Mouse (Mus musculus) heart, postnatal 0 days (tissue): ENCODE results near the gene Gm20458. TPM values are rescaled to one million over a fixed set of nuclear protein-coding genes. Genes with fewer than 3 reads are reported as not detected.

Source experiments
- ATAC-seq: fragments of 200-750 bp; cut with Nextera tagmentation; 2 replicates; pipeline ENCODE4 v1.8.0; 2017; ENCODE audit warnings: low read depth, moderate number of reproducible peaks, moderate library complexity; ENCODE audit not compliant: insufficient read depth
- DNase-seq: peaks from one replicate; pipeline ENCODE4 v3.0.0-alpha.2; 2016; ENCODE audit warnings: low spot score
- H3K27ac ChIP-seq: fragments of 300-500 bp; sonication (generic); 2 replicates; pipeline ENCODE4 v1.5.1; 2014; ENCODE audit warnings: low read depth, mild to moderate bottlenecking
- H3K27me3 ChIP-seq: fragments of 300-500 bp; sonication (generic); 2 replicates; pipeline ENCODE4 v1.6.1; 2014; ENCODE audit warnings: low read length, mixed read lengths; ENCODE audit not compliant: control insufficient read depth, insufficient read depth
- H3K36me3 ChIP-seq: fragments of 300-500 bp; sonication (generic); replicated peaks from 2 replicates; pipeline ENCODE4 v1.6.1; 2014; ENCODE audit warnings: low read length, mixed read lengths; ENCODE audit not compliant: control insufficient read depth, insufficient read depth
- H3K4me1 ChIP-seq: fragments of 300-500 bp; sonication (generic); 2 replicates; pipeline ENCODE4 v1.6.1; 2014; ENCODE audit warnings: antibody characterized with exemption; ENCODE audit not compliant: control insufficient read depth, insufficient read depth
- H3K4me2 ChIP-seq: fragments of 300-500 bp; sonication (generic); 2 replicates; pipeline ENCODE4 v1.6.1; 2014; ENCODE audit warnings: low read depth, mild to moderate bottlenecking, low read length, moderate library complexity
- H3K4me3 ChIP-seq: fragments of 300-500 bp; sonication (generic); 2 replicates; pipeline ENCODE4 v1.5.1; 2014; ENCODE audit warnings: low read depth, low read length
- H3K9ac ChIP-seq: fragments of 300-500 bp; sonication (generic); replicated peaks from 2 replicates; pipeline ENCODE4 v1.6.1; 2014; ENCODE audit warnings: low read depth, low read length, mixed read lengths
- H3K9me3 ChIP-seq: fragments of 300-500 bp; sonication (generic); replicated peaks from 2 replicates; pipeline ENCODE4 v1.6.1; 2016; ENCODE audit warnings: low read length; ENCODE audit not compliant: control insufficient read depth
- CTCF ChIP-seq: IDR thresholded peaks from 2 replicates; pipeline ENCODE4 v1.5.1; 2016; ENCODE audit warnings: antibody characterized with exemption, control low read depth, low read depth
- EP300 ChIP-seq: IDR thresholded peaks from 2 replicates; pipeline ENCODE4 v1.6.1; 2016; ENCODE audit warnings: antibody characterized with exemption, low read depth
- WGBS: fragments of 180-500 bp; shearing (Covaris S2); extraction: QIAGEN DNeasy Blood & Tissue Kit; methylation state at CpG from one replicate; pipeline ENCODE4 v1.1.7; 2014; 5-methylcytosine and 5-hydroxymethylcytosine counted together
- polyA plus RNA-seq: library from polyadenylated mRNA; unstranded; fragments of >200 nt; fragmentation: Nextera tagmentation; extraction: Ambion mirVana; gene quantifications from 2 replicates; pipeline ENCODE4 v1.2.1, GENCODE M21; 2015
- total RNA-seq: library from RNA; depleted of rRNA; stranded (reverse); fragments of >200 nt; gene quantifications from 2 replicates; pipeline ENCODE4 v1.2.3, GENCODE M21; 2014; ENCODE audit warnings: low replicate concordance

The Gm20458 gene
- total and polyA plus RNA-seq, 2 experiments from 2014 or later: 15.5 to 34.3 TPM

GRCm38 (mm10) chr2:164439001-164439421 is 21.8 kb upstream of the Gm20458 start:
- H3K27ac ChIP-seq: no peak overlapping the region
- ATAC-seq (no peak), DNase-seq (no peak)
- no peaks in the 10 kb centered on the region for H3K36me3 ChIP-seq
- no peak overlapping the region for H3K9ac ChIP-seq
- peaks cover 21% of the 10 kb centered on the region for H3K27me3 ChIP-seq
- WGBS: 52% methylated on average over 3 of the region's 3 CpGs
- H3K4me1 ChIP-seq: peaks cover 37% of the 10 kb centered on the region
- H3K4me3 ChIP-seq: no peak overlapping the region
- H3K9me3 ChIP-seq: no peaks in the 10 kb centered on the region
- H3K4me2 ChIP-seq: no peak overlapping the region
- no peak for TF ChIP-seq EP300
- no peak for TF ChIP-seq CTCF

DNA sequence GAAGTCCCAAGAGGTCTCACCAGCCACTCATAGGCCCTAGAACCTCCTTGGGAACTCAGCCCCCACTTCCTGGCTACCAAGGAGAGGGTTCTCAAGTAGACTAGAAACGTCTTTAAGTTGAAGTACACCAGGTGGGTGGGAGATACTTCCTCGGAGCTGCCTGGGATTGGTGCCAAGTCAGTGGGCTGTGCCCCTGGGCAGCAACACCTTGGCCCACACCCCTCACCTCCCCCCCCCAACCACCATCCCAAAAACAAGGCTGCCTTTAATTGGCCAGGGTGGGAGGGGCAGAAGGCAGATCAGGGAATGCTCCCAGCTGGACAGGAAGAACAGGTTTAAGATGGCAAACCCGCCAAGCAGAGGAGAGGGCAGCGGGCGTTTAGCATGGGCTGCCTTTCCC is 20.5 kb upstream of the Gm20458 start:
- Histone ChIP-seq H3K4me2 (no peak overlapping the region), H3K4me1 (peaks cover 34% of the 10 kb centered on the region), H3K27ac (no peak overlapping the region), H3K27me3 (peaks cover 26% of the 10 kb centered on the region), H3K9me3 (no peaks in the 10 kb centered on the region), H3K4me3 (no peak overlapping the region), H3K9ac (no peak overlapping the region), H3K36me3 (no peaks in the 10 kb centered on the region)
- DNase-seq (no peak), ATAC-seq (no peak)
- WGBS: 80% methylated on average over 5 of the region's 5 CpGs
- TF ChIP-seq CTCF (no peak), EP300 (no peak)

DNA sequence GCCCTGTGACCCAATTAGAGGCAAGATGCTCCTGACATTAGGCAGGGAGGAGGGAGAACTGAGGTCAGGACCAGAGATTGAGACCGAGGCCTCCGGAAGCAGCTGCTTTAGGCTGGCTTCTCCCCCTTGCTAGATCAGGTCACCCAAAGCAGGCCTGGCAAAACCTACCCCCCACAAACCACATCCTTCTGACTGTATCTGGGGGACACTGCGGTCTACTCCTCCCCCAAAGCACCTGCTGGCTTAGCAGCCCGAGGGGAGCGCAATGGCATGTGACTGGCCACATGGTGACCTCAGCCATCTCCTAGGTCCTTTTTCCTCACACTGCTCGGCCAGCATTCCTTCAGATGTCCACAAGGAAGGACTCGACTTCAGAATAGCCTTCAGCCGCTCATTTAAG is 19.6 kb upstream of the Gm20458 start:
- no peak for TF ChIP-seq EP300
- TF ChIP-seq CTCF: no peak
- peaks cover 26% of the 10 kb centered on the region for H3K4me1 ChIP-seq
- 56% methylated on average over 8 of the region's 8 CpGs for WGBS
- H3K4me3 ChIP-seq: no peak overlapping the region; the same call in 1 of the 2 replicates
- H3K27ac ChIP-seq: no peak overlapping the region
- peaks cover 29% of the 10 kb centered on the region for H3K27me3 ChIP-seq
- H3K9me3 ChIP-seq: no peaks in the 10 kb centered on the region
- DNase-seq: no peak
- H3K36me3 ChIP-seq: no peaks in the 10 kb centered on the region
- H3K9ac ChIP-seq: peak overlapping the region; percentile 0; the same call in 1 of the 2 replicates
- ATAC-seq: no peak
- H3K4me2 ChIP-seq: peak overlapping the region; percentile 87

GRCm38 (mm10) chr2:164441731-164442130 is 19.0 kb upstream of the Gm20458 start:
- H3K36me3 ChIP-seq: no peaks in the 10 kb centered on the region
- H3K9me3 ChIP-seq: no peaks in the 10 kb centered on the region
- no peak for DNase-seq
- H3K27me3 ChIP-seq: peaks cover 30% of the 10 kb centered on the region
- no peak overlapping the region for H3K27ac ChIP-seq
- no peak for ATAC-seq
- peaks cover 21% of the 10 kb centered on the region; the same call in 1 of the 2 replicates for H3K4me1 ChIP-seq
- TF ChIP-seq CTCF: no peak
- no peak for TF ChIP-seq EP300
- peak overlapping the region; percentile 67 for H3K9ac ChIP-seq
- WGBS: 42% methylated on average over 7 of the region's 7 CpGs
- H3K4me2 ChIP-seq: peak overlapping the region; percentile 87
- H3K4me3 ChIP-seq: peak overlapping the region; percentile 68

GRCm38 (mm10) chr2:164442315-164443050 is 18.3 kb upstream of the Gm20458 start:
- peaks cover 37% of the 10 kb centered on the region for H3K27me3 ChIP-seq
- peak overlapping the region; percentile 78 for H3K27ac ChIP-seq
- TF ChIP-seq EP300: no peak
- TF ChIP-seq CTCF: no peak
- DNase-seq: no peak
- H3K9me3 ChIP-seq: no peaks in the 10 kb centered on the region
- peak overlapping the region; percentile 67 for H3K9ac ChIP-seq
- H3K4me2 ChIP-seq: peak overlapping the region; percentile 87
- H3K4me1 ChIP-seq: peaks cover 18% of the 10 kb centered on the region; the same call in 1 of the 2 replicates
- H3K36me3 ChIP-seq: no peaks in the 10 kb centered on the region
- WGBS: 6% methylated on average over 29 of the region's 29 CpGs
- H3K4me3 ChIP-seq: peak overlapping the region; percentile 68
- peak; percentile 58 for ATAC-seq
